Mouse (Mus musculus) G1E-ER4 (cell line): Measurements from ENCODE around the gene Mxra8. TPM values are rescaled to one million over a fixed set of nuclear protein-coding genes. Genes with fewer than 3 reads are reported as not detected.

Experiments used
- GATA1 ChIP-seq: IDR thresholded peaks from one replicate; pipeline ENCODE4 v1.8.0; 2012; ENCODE audit warnings: low read length, inconsistent platforms
- polyA plus RNA-seq: library from polyadenylated mRNA; stranded (reverse); fragments of >175 nt; gene quantifications from 2 replicates; pipeline ENCODE4 v1.2.3, GENCODE M21; 2012

Gene Mxra8
- polyA plus RNA-seq, 1 experiment = 0.12 TPM

- no peak for TF ChIP-seq GATA1
Measured at GRCm38 (mm10) chr4:155871404-155871803, 31.9 kb downstream of the Mxra8 start.

DNA sequence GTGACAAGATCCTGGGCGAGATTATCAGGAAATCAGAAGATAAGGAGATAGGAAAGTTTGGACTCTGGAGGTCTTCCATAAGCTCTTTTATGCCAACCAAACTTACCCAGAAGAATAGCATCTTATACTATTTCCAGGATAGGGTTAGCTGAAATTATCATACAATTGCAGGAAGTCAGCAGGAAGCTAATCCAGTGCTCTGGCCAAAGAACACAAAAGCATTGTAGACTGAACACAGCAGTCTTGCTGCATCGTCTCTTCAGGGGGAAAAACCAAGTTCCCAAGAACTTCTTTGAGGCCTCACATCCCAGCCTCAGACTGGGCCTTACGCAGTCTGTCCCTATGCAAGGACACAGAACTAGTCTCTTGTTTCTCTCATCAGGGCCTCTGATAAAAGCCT is 44.1 kb downstream of the Mxra8 start:
- TF ChIP-seq GATA1 = no peak

- TF ChIP-seq GATA1 = no peak
Measured at GRCm38 (mm10) chr4:155886330-155886729, 46.9 kb downstream of the Mxra8 start.

GRCm38 (mm10) chr4:155887674-155888073 is 48.2 kb downstream of the Mxra8 start:
- no peak for TF ChIP-seq GATA1

DNA sequence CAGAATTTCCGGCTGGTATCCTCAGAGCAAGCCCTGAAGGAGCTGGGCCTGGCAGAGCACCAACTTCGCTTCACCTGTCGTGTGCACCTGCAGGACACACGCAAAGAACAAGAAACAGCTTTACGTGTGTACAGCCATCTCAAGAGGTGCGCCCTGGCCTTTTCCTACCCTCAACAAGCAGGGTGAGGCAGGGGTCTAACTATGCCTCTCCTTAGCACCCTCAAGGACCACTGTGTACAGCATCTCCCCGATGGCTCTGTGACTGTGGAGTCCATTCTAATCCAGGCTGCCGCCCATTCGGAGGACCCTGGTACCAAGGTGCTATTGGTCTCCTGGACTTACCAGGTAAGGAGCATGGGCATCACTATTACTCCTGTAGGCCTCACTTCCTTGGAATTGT is 48.7 kb downstream of the Mxra8 start:
- TF ChIP-seq GATA1 = no peak

GRCm38 (mm10) chr4:155889316-155889715 is 49.8 kb downstream of the Mxra8 start:
- no peak for TF ChIP-seq GATA1

DNA sequence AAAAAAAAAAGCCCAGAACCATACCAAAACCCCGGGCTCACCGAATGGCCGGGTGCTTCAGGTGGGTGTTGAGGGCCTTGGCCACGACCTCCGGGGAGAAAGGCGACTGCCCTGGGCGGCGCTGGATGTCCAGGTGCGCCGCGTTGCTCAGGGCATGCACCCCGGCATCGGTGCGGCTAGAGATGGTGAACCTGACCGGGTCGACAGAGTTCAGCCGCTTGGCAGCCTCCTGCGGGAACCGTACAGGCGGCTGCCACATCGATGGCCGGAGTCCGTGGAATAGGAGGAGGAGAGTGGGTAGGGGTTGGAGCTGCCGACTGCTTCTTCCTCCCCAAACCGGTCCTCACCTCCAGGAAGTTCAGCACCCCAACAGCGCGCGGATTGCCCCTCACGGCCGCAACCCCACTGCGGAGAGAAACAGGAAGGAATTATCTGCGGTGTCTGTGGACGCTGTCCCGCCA is 51.6 kb downstream of the Mxra8 start:
- no peak for TF ChIP-seq GATA1

GRCm38 (mm10) chr4:155891551-155892001 is 52.1 kb downstream of the Mxra8 start, which contains the start of the genes Pusl1 and Acap3:
Gene Pusl1, minus strand, starts transcription at chr4:155891781.
Gene Acap3, plus strand, starts transcription at chr4:155891822.
- TF ChIP-seq GATA1 = no peak

DNA sequence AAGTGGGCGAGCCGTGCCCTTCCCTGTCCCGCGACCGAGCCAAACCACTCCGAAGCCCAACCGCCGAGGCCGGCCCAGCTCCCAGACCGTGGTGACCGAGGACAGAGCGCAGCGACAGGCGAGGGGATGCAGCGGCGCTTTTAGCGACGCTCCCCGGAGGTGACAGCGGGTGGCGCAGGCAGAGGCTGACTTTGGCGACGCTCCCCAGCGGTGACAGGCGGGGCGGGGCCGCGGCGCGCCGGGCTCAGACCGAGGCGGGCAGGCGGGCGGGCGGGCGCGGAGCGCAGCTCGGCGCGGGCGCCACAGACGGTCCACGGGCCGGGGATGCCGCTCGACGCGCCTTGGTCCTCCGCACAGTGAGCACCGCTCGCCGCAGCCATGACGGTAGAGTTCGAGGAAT is 52.5 kb downstream of the Mxra8 start:
- no peak for TF ChIP-seq GATA1

DNA sequence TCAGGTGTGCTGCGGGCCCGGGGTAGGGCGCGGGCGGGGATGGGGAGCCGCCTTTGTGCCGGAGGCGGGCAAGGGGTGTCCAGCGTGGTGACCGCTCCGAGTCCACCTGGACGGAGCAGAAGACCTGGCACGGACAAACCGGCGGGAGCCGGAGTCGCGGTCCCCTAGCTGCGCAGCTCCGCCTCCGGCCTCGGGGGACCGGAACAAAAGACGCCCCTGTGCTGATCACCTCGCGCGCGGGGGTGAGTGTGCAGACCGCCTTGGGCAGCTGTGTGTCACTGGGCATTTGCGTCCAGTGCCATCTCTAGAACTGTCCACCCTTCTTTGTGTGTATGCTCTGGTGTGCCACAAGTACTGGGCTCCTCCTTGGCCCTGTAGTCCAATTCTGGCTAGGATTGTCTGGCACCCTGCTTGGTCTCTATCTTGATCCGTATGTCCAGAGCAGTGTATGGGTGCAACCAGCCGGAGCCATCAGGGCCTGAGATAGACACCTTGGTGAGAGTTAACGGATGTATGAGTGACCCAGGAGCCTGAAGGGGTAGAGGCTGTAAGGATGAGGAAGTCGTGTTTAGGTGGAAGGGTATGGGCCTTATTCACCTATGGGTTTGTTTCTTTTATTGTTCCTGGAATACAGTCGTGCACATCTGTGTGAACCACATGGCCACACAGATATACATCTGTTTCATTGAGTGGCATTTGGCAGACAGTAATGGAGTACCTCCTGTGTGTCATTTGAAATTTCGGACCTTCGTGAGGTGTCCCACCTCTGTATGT is 53.1 kb downstream of the Mxra8 start:
- no peak for TF ChIP-seq GATA1

DNA sequence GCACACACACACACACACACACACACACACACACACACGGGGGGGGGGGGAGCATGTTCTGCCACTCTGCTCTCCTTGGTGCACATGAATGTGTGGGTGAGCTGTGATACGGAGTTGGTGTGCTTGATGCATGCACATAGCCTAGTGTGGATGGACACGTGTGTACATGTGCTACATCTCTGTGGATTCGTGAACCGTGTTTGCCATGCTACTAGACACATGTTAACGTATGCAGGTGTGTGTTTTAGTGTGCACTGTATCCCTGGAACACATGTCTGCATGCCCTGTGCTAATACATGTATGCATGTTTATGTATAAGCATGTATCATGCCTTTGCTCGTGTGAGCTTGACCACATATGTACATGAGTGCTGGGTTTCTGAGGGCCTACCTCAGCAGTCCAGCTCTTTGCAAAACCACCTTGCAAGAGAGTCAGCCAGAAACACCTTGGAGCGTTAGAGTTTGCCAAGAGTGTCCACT is 53.8 kb downstream of the Mxra8 start:
- no peak for TF ChIP-seq GATA1

Other genes with a start within 250 kb of the Mxra8 start
- gene Slc35e2, start 238.3 kb upstream of the Mxra8 start, polyA plus RNA-seq = 2.6 TPM in 2 replicates
- 112 and 114 TPM in 2 replicates for gene Cdk11b, start 214.8 kb upstream of the Mxra8 start, polyA plus RNA-seq
- not detected in 2 replicates for gene Gm10563, start 194.3 kb upstream of the Mxra8 start, polyA plus RNA-seq
- 0.08 and 0.09 TPM in 2 replicates for gene Mmp23, start 186.3 kb upstream of the Mxra8 start, polyA plus RNA-seq
- gene Mib2, start 170.5 kb upstream of the Mxra8 start, polyA plus RNA-seq = 32.9 and 34.2 TPM in 2 replicates
- gene Fndc10, start 145.3 kb upstream of the Mxra8 start, polyA plus RNA-seq = not detected in 2 replicates
- 50.1 and 52.0 TPM in 2 replicates for gene Ssu72, start 134.9 kb upstream of the Mxra8 start, polyA plus RNA-seq
- 0.73 and 0.79 TPM in 2 replicates for gene Tmem240, start 104.9 kb upstream of the Mxra8 start, polyA plus RNA-seq
- gene Atad3a, start 78.6 kb upstream of the Mxra8 start, polyA plus RNA-seq = 83.6 and 88.5 TPM in 2 replicates
- 0.16 and 0.17 TPM in 2 replicates for gene Vwa1, start 65.0 kb upstream of the Mxra8 start, polyA plus RNA-seq
- gene Tmem88b, start 53.8 kb upstream of the Mxra8 start, polyA plus RNA-seq = 0.02 and 0.06 TPM in 2 replicates
- not detected in 2 replicates for gene Ankrd65, start 49.2 kb upstream of the Mxra8 start, polyA plus RNA-seq
- 21.2 and 27.9 TPM in 2 replicates for gene Mrpl20, start 36.8 kb upstream of the Mxra8 start, polyA plus RNA-seq
- gene Ccnl2, start 27.2 kb upstream of the Mxra8 start, polyA plus RNA-seq = 41.7 and 52.9 TPM in 2 replicates
- gene Aurkaip1, start 8.4 kb upstream of the Mxra8 start, polyA plus RNA-seq = 258 and 358 TPM in 2 replicates
- gene Dvl1, start 7.7 kb downstream of the Mxra8 start, polyA plus RNA-seq = 78.6 and 89.0 TPM in 2 replicates
- gene Tas1r3, start 23.7 kb downstream of the Mxra8 start, polyA plus RNA-seq = 0.02 and 0.03 TPM in 2 replicates
- gene Cptp, start 29.8 kb downstream of the Mxra8 start, polyA plus RNA-seq = 1.7 and 8.0 TPM in 2 replicates
- 22.3 and 26.6 TPM in 2 replicates for gene Ints11, start 29.9 kb downstream of the Mxra8 start, polyA plus RNA-seq
- 266 and 325 TPM in 2 replicates for gene Pusl1, start 52.1 kb downstream of the Mxra8 start, polyA plus RNA-seq
- 37.5 and 47.6 TPM in 2 replicates for gene Acap3, start 52.1 kb downstream of the Mxra8 start, polyA plus RNA-seq
- gene Ube2j2, start 104.2 kb downstream of the Mxra8 start, polyA plus RNA-seq = 179 and 243 TPM in 2 replicates
- 78.3 and 111 TPM in 2 replicates for gene C1qtnf12, start 122.6 kb downstream of the Mxra8 start, polyA plus RNA-seq
- 6.0 and 6.1 TPM in 2 replicates for gene B3galt6, start 153.0 kb downstream of the Mxra8 start, polyA plus RNA-seq
- 44.4 and 58.7 TPM in 2 replicates for gene Sdf4, start 153.2 kb downstream of the Mxra8 start, polyA plus RNA-seq
- gene Tnfrsf4, start 174.2 kb downstream of the Mxra8 start, polyA plus RNA-seq = 0.60 and 2.3 TPM in 2 replicates
- gene Tnfrsf18, start 186.5 kb downstream of the Mxra8 start, polyA plus RNA-seq = 0.10 and 0.16 TPM in 2 replicates
- gene Ttll10, start 219.7 kb downstream of the Mxra8 start, polyA plus RNA-seq = not detected in 2 replicates